Mouse (Mus musculus): ENCODE data around the gene Smarca4.

The Smarca4 gene

GRCm38 (mm10) chr9:21723377-21724146 is 107.6 kb downstream of the Smarca4 start, which contains the start of gene Ldlr:
Ldlr (plus strand) TSS chr9:21723483.
- peak; percentile 97 for DNase-seq (ENCODE audit: low spot score)

GRCm38 (mm10) chr9:21724147-21724536 is 108.2 kb downstream of the Smarca4 start:
- peak; percentile 91 for DNase-seq (ENCODE audit: low spot score)

DNA sequence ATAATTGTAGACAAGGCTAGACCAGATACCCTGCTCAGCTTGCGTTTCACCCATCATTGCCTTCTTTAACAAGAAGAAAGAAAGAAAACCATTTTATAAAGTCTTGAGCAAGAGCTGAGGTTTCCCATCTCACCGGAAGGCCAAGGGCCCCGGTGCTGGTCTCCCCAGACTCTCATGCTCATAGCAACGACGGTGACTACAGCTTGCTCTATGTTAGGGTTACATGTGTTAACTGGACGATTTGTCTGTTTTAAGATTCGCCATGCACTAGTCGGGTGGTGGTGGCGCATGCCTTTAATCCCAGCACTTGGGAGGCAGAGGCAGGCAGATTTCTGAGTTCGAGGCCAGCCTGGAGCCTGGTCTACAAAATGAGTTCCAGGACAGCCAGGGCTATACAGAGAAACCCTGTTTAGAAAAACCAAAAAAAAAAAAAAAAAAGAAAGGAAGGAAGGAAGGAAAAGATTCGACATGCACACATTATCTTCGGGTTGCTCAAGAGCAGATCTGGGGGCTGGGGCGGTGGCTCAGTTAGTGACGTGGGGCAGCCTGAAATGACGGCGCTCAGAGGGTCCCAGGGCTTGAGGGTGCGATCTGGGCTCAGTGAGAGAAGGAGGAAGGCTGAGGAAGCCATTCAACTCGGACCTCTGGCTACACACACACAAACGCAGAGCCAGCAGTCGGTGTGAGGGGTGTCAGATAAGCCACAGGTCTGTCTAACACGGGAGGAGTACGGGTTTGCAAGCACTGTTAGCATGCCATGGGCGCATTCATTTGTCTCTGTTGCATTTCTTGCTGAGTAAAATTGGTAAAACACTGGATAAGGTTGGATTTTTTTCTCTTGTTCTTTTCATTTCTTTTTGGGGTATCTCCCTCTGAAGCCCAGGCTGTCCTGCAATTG is 109.5 kb downstream of the Smarca4 start:
- no peak for DNase-seq (ENCODE audit: low spot score)

DNA sequence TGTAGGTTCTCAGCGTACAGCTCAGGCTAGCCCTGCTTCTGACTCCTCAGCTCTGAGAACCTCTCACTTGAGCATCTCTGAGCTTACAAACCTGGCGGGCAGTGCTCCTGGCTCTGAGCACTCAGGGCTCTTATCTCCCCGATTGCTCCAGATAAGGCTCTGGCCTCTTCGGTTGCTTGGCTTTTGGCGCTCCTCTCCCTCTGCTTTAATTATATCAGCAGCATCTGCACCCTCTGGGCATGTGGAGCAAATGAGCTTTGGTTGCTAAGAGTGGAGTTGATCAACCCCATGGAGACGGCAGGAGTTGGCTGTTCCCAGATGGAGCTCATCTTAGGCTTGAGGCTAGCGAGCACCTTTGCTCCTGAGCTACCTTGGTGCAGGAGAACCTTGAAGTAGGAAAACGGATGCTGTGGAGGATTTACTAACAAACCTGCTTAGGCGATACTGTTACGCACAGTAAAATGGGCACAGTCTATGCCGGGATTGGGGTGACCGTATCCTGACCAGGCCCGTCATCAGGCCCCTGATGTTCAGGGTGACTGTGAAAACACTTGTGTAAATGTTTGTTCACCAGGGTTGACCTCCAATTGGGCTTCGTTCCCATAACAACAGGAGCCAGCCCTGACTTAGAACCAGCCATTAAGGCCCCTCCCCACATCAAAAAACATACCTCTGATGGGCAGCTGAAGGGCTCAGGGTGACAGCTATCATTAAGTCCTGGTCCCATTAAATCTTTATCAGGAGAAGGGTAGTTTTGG is 110.4 kb downstream of the Smarca4 start:
- no peak for DNase-seq (ENCODE audit: low spot score)

- no peak for DNase-seq (ENCODE audit: low spot score)
Measured at GRCm38 (mm10) chr9:21728261-21728832, 112.4 kb downstream of the Smarca4 start.

DNA sequence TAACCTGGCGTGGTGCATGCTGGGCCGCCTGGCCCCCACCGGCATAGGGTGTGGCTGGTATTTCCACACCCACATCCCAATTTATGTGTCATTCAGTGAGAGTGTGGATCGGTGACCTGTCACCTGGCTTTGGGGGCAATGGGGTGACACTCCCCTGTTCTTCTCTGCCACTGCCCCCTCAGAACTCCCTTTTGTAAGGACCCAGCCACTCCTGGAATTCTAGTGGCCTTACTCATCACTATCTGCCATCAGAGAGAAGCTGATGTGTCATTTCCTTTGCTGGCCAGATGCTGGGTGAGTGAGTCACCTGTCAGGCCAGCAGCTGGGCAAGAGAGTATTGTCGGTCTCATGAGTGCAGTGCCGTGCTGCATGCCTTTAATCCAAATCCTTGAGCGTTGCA is 113.3 kb downstream of the Smarca4 start:
- no peak for DNase-seq (ENCODE audit: low spot score)

- no peak for DNase-seq (ENCODE audit: low spot score)
Measured at GRCm38 (mm10) chr9:21732288-21732687, 116.3 kb downstream of the Smarca4 start.

- no peak for DNase-seq (ENCODE audit: low spot score)
Measured at GRCm38 (mm10) chr9:21733446-21733845, 117.5 kb downstream of the Smarca4 start.

- DNase-seq (ENCODE audit: low spot score): no peak
Measured at GRCm38 (mm10) chr9:21733989-21734388, 118.0 kb downstream of the Smarca4 start.

GRCm38 (mm10) chr9:21735126-21735525 is 119.2 kb downstream of the Smarca4 start:
- no peak for DNase-seq (ENCODE audit: low spot score)

DNA sequence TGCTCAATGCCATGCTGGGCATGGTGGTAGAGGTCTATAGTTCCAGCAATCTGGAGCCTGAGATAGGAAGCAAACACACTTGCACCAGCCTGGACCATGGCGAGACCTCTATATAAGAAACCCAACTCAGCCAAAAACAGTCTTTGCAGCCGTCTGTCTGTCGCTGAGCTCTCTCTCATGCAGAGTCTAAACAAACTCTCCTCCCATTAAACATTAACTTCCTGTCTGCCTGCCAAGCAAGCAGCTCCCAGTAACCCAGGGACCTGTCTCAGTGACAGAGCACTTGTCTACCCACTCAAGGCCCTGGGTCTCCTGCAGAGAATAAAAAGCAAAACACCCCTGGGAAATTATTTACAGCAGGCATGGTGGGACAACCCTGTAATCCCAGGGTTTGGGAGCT is 120.6 kb downstream of the Smarca4 start:
- no peak for DNase-seq (ENCODE audit: low spot score)

DNA sequence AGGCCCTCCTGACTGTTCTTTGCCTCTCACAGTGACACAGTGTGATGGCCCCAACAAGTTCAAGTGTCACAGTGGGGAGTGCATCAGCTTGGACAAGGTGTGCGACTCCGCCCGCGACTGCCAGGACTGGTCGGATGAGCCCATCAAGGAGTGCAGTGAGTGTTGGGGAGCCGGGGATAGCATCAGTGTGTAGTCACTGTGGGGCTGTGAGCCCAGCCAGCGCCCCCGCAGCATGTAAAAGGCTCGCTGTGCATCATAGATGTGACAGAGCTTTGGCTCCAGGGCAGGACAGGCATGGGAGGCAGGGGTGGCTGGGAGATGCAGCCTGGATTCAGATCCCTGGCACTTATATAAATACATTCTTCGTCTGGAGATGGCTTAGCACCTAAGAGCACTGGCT is 121.2 kb downstream of the Smarca4 start:
- no peak for DNase-seq (ENCODE audit: low spot score)

DNA sequence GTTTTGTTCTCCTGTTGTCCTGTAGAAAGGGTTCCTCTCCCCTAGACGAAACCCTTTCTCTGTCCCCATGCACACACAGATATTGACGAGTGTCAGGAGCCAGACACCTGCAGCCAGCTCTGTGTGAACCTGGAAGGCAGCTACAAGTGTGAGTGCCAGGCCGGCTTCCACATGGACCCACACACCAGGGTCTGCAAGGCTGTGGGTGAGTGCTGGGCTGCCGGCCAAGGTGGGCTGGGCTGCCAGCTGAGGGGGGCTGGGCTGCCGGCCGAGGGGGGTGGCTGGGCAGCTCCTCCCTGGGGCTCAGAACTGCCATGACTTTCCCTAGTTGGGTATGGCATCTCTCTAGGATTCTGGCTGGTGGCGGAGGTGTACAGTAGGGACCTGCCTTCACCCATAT is 122.8 kb downstream of the Smarca4 start:
- no peak for DNase-seq (ENCODE audit: low spot score)

DNA sequence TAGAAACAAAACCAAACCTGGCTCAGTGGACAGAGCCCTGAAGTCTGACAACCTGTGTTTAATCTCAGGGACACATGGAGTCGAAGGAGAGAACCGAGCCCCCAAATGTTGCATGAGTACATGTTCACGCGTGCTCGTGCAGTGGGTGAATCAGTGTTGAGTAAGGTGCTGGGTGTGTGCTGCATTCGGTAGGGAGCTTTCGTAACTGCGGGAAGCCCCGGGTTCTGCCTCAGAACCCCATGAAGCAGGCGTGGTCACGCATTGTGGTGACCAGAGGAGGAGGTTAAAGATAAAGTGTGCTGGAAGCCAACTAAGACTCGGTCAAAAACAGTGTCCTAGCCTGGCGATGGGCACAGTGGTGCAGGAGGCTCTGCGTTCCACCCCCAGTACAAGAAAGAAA is 124.5 kb downstream of the Smarca4 start:
- no peak for DNase-seq (ENCODE audit: low spot score)

GRCm38 (mm10) chr9:21741514-21741913 is 125.5 kb downstream of the Smarca4 start:
- no peak for DNase-seq (ENCODE audit: low spot score)

GRCm38 (mm10) chr9:21747238-21747774 is 131.3 kb downstream of the Smarca4 start:
- DNase-seq (ENCODE audit: low spot score): no peak

GRCm38 (mm10) chr9:21748033-21748432 is 132.1 kb downstream of the Smarca4 start:
- peak; percentile 33 for DNase-seq (ENCODE audit: low spot score)

- DNase-seq (ENCODE audit: low spot score): no peak
Measured at GRCm38 (mm10) chr9:21748491-21748890, 132.5 kb downstream of the Smarca4 start.

- DNase-seq (ENCODE audit: low spot score): no peak
Measured at GRCm38 (mm10) chr9:21749382-21750118, 133.6 kb downstream of the Smarca4 start.

GRCm38 (mm10) chr9:21750370-21750769 is 134.4 kb downstream of the Smarca4 start:
- DNase-seq (ENCODE audit: low spot score): no peak

- peak; percentile 93 for DNase-seq (ENCODE audit: low spot score)
Measured at GRCm38 (mm10) chr9:21751347-21751746, 135.4 kb downstream of the Smarca4 start.

All from adipocyte (in vitro differentiated cells).